Mouse (Mus musculus) thymus, adult 2 months (tissue): Measurements from ENCODE around the gene Adck2.

Experiments used
- CTCF ChIP-seq: fragments of 200-500 bp; IDR thresholded peaks from 2 replicates; pipeline ENCODE4 v1.5.1; 2012; ENCODE audit warnings: mild to moderate bottlenecking, control low read depth, low read length, moderate library complexity, borderline replicate concordance; ENCODE audit not compliant: control insufficient read depth, poor library complexity, insufficient read depth; ENCODE audit errors: extremely low read depth
- POLR2A ChIP-seq: fragments of 200-500 bp; IDR thresholded peaks from 2 replicates; pipeline ENCODE4 v1.6.1; 2012; ENCODE audit warnings: mild to moderate bottlenecking, low read length, control low read depth, moderate library complexity; ENCODE audit not compliant: control insufficient read depth, poor library complexity, insufficient read depth; ENCODE audit errors: extremely low read depth

- TF ChIP-seq POLR2A (no peak), CTCF (no peak)
Measured at GRCm38 (mm10) chr6:39528671-39529535, 44.8 kb upstream of the Adck2 start.
